Mouse (Mus musculus) spleen, adult 2 months (tissue): ENCODE data around the gene Adgrg1.

Experiments used
- CTCF ChIP-seq: fragments of 200-500 bp; IDR thresholded peaks from 2 replicates; pipeline ENCODE4 v1.5.1; 2011; ENCODE audit warnings: mild to moderate bottlenecking, inconsistent platforms; ENCODE audit not compliant: insufficient read depth, insufficient read length, insufficient replicate concordance; ENCODE audit errors: extremely low read depth
- POLR2A ChIP-seq: fragments of 200-500 bp; IDR thresholded peaks from 2 replicates; pipeline ENCODE4 v1.6.1; 2011; ENCODE audit warnings: low read depth, low read length, inconsistent platforms

DNA sequence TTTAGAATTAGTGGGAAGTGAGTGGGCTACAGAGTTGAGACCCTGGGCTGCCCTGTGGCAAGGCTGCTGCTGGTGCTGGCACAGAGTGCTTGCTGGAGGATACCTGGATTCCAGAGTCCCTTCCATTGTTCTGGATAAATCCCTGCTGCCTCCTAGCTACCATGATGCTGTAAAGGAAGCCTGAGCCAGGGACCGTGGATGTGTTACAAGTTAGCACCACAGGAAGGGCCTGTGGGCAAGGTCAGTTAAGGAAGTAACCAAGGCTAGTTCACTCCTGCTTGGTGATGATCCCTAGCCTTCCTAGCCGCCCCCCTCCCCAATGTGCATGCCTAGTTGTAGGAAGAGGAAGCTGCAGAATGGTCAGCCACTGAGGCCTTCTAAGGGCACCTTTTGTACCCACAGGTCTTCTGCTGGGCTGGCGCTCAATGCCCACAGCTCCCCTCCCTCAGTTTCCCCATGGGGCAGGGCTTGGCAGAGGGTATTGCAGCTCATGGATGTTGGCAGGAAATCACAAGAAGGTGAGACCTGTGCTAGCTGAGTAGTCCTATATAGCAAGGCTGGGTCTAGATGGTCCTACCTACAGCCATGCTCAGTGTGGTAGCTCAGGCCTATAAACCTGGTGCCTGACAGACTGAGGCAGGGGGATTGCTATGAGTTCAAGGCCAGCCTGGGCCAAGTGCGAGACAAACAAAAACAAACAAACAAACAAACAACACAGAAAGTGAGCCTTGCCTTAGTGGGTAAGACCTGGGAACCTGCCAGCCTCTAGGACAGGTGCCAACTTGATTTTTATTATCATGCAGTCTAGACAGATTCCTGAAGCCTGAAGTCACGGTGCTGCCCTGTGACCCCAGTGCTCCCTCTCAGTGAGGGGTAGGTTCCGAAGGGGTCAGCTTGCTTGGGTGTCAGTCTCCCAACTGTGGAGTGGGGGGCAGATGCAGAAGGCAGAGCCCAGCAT is 22.6 kb downstream of the Adgrg1 start:
- TF ChIP-seq CTCF (no peak), POLR2A (no peak)
